Mouse (Mus musculus) megakaryocyte, embryonic 14.5 days (primary cell): Measurements from ENCODE around the gene Prkch.

Experiments used
- FLI1 ChIP-seq: IDR thresholded peaks from 2 replicates; pipeline ENCODE4 v1.6.1; 2012; ENCODE audit warnings: low read length, inconsistent platforms, mixed read lengths
- GATA1 ChIP-seq: IDR thresholded peaks from 3 replicates; pipeline ENCODE4 v1.6.1; 2012; ENCODE audit warnings: mixed read lengths, low read length, inconsistent platforms, borderline replicate concordance

GRCm38 (mm10) chr12:73540402-73540801, 44.2 kb upstream of the Prkch start:
- no peak for TF ChIP-seq GATA1
- no peak for TF ChIP-seq FLI1
